Mouse (Mus musculus): ENCODE measurements around the gene Fgfr2. TPM values are rescaled to one million over a fixed set of nuclear protein-coding genes. Genes with fewer than 3 reads are reported as not detected.

Fgfr2 gene
- polyA plus RNA-seq, 1 experiment from 2014 or later, result 123 TPM

DNA sequence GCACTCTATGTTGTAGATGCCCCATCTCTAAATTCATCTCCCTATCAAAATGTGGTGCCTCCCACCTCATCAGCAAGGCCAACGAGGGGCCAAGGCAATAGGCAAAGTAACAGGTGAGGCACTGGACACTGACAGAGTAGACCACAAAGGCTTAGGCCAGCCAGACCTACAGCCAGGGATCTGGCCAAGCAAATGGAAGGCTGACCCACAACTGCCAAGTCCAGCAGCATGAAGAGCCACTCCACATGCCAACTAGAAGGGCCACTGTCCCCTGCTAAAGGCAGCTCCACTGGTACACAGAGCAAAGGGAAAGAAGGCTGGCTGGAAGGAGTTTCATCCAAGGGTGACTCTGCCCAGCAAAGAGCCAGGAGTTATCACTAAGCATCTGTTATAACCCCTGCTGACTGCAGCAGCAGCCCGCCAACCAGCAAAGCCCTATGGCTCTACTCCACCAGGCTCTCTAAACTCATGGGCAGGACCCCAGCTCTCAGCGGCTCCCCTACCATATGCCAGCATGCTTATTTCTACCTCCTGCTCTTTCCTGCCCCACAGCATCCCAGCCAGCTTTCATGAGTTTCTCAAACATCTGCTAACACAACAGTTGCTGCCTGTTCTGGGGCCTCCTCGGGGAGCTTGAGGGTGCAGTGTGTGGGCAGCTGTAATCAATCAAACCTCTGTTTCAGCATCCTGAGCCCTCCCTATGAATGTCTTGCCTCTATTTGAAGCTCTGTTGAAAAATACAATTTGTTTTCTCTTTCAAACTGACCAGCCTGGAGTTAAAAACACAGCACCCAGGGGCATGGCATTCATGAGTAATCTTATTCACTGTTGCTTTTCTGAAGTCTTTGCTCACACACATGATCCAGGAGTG is 369.4 kb downstream of the Fgfr2 start:
- no peaks in the 10 kb centered on the region for H3K9me3 ChIP-seq
- H3K27me3 ChIP-seq, result no peaks in the 10 kb centered on the region
- WGBS, result 33% methylated on average over 4 of the region's 4 CpGs
- no peak overlapping the region for H3K4me3 ChIP-seq
- H3K9ac ChIP-seq, result no peak overlapping the region
- H3K27ac ChIP-seq, result peak overlapping the region; percentile 88
- peaks cover 45% of the 10 kb centered on the region for H3K36me3 ChIP-seq
- ATAC-seq (ENCODE audit: low FRiP score, low read depth), result peak; percentile 76
- peaks cover 53% of the 10 kb centered on the region for H3K4me1 ChIP-seq
- peak overlapping the region; percentile 12; the same call in 1 of the 2 replicates for H3K4me2 ChIP-seq (replicated peaks)

DNA sequence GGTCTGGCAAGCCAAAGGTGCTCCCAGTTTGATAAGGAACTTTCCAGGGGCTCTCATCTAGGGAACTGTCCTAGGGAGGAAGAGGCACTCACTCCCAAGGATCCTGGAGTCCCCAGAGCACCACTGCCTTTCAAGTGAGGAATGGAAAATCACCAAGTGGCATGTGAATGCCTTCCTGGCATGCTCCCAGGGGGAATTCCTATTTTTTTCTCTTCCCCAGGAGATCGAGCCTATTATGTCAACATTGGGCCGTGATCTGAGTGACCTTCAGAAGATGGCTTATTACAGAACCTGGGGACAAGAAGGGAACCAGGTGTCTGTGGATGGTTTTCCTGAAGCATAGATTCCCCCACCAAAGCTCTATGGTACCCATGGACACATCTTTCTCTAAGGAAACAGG is 371.4 kb downstream of the Fgfr2 start:
- Histone ChIP-seq H3K9ac (no peak overlapping the region), H3K27ac (no peak overlapping the region), H3K36me3 (peaks cover 33% of the 10 kb centered on the region), H3K4me1 (peaks cover 53% of the 10 kb centered on the region), H3K4me3 (no peak overlapping the region), H3K27me3 (no peaks in the 10 kb centered on the region), H3K9me3 (no peaks in the 10 kb centered on the region), H3K4me2 (replicated peaks) (no peak overlapping the region)
- no peak for ATAC-seq (ENCODE audit: low FRiP score, low read depth)
- WGBS, result 78% methylated on average over 2 of the region's 2 CpGs

DNA sequence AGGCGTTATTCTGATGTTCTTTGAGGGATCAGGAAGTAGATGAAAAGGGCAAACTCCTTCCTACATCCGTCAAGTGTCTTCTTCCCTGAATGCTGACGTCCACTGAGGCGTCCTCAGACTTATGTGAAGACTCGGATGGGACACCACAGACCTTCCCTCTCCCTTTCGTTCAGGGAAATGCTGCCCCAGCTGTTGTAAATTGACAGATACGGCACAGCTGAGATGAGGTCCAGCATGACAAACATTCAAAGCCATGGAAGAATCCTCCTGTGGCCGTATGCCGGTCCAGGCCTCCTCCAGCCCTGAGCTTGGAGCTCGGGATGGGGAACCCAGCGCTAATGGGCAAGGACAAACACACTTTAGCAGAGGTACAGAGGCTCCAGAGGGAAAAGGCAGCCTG is 373.6 kb downstream of the Fgfr2 start:
- 92% methylated on average over 11 of the region's 11 CpGs for WGBS
- H3K36me3 ChIP-seq, result peaks cover 25% of the 10 kb centered on the region
- no peak overlapping the region for H3K9ac ChIP-seq
- peaks cover 32% of the 10 kb centered on the region for H3K4me1 ChIP-seq
- H3K27ac ChIP-seq, result no peak overlapping the region
- H3K4me2 ChIP-seq (replicated peaks), result no peak overlapping the region
- ATAC-seq (ENCODE audit: low FRiP score, low read depth), result no peak
- no peaks in the 10 kb centered on the region for H3K27me3 ChIP-seq
- no peaks in the 10 kb centered on the region for H3K9me3 ChIP-seq
- no peak overlapping the region for H3K4me3 ChIP-seq

DNA sequence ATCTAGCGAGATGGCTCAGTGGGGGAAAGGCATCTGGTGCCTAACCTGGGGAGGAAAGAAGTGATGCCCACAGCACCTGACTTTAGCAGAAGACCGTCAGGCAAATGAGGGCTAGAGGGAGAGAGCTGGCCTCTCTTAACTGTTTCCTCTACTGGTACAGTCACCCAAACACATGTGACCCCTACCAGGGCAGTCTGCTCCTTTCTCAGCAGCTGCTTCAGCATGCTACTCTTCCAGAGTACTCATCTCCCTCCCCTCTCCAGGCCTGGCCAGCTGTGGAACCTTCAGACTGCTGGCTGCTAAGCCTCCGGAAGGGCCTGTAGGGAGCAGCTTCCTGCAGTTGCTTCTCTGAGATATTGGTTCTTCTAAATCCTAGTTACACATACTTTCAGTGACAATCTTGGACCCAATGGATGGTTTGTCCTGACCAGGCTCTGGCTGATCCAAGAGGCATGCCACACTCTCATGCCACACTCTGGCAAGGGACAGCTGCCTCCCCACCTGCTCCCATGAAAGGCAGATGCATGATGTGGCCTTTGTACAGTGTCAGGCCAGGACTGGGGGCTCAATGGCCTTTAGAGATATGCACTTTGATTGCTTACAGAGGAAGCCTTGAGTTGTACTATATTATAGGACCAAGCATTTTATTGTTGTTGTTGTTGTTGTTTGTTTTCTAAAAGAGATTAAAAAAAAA is 374.9 kb downstream of the Fgfr2 start:
- no peak overlapping the region for H3K4me3 ChIP-seq
- H3K27me3 ChIP-seq, result no peaks in the 10 kb centered on the region
- no peak overlapping the region for H3K9ac ChIP-seq
- H3K4me1 ChIP-seq, result peaks cover 21% of the 10 kb centered on the region
- WGBS, result 78% methylated on average over 3 of the region's 3 CpGs
- H3K27ac ChIP-seq, result no peak overlapping the region
- H3K4me2 ChIP-seq (replicated peaks), result no peak overlapping the region
- H3K9me3 ChIP-seq, result no peaks in the 10 kb centered on the region
- ATAC-seq (ENCODE audit: low FRiP score, low read depth), result peak; percentile 61
- H3K36me3 ChIP-seq, result peaks cover 23% of the 10 kb centered on the region

DNA sequence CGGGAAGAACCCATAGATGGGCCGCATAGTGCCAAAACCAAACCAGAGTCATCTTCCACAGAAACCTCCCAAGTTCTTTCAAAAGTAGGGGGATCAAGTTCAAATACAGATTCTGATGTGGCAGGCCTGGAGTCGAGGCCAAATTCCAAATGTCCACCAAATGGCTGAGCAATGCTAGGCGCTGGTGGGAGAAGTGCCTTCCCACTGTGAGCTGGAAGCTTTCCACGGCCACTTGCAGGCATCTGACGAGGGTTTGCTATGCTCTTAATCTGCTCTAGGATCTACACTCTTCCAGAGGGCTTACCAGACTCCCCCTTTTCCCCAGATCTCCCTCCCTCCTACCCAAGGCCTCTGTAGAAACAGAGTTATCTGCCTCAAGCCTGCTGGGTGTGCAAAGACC is 376.1 kb downstream of the Fgfr2 start:
- Histone ChIP-seq H3K9ac (no peak overlapping the region), H3K9me3 (no peaks in the 10 kb centered on the region), H3K27me3 (no peaks in the 10 kb centered on the region), H3K36me3 (peaks cover 22% of the 10 kb centered on the region), H3K4me1 (peaks cover 26% of the 10 kb centered on the region), H3K4me2 (replicated peaks) (no peak overlapping the region), H3K4me3 (no peak overlapping the region), H3K27ac (no peak overlapping the region; the same call in 1 of the 2 replicates)
- WGBS, result 72% methylated on average over 6 of the region's 6 CpGs
- ATAC-seq (ENCODE audit: low FRiP score, low read depth), result no peak

DNA sequence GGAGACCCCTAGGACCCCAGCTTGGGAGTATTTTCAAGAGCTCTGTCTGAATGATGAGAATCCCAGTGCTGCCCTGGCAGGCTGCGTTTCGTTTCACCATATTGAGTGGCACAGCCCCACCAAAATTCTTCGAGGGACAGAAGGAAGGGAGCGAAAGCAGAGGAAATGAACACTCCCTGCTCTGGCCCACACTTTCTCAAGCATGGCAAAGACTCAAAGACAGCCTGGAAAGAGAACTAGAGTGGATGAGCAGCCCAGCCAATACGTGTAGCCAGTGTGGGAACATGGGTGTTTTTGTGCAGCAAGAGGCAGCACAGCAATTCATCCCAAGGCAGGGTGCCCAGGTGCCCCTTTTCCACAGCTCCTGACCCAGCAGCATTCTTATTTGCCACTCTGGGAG is 380.2 kb downstream of the Fgfr2 start:
- H3K27me3 ChIP-seq, result no peaks in the 10 kb centered on the region
- no peaks in the 10 kb centered on the region for H3K9me3 ChIP-seq
- peaks cover 15% of the 10 kb centered on the region for H3K36me3 ChIP-seq
- H3K4me2 ChIP-seq (replicated peaks), result no peak overlapping the region
- H3K27ac ChIP-seq, result peak overlapping the region; percentile 44; the same call in 1 of the 2 replicates
- no peak overlapping the region for H3K9ac ChIP-seq
- no peak for ATAC-seq (ENCODE audit: low FRiP score, low read depth)
- 74% methylated on average over 5 of the region's 5 CpGs for WGBS
- no peak overlapping the region for H3K4me3 ChIP-seq
- H3K4me1 ChIP-seq, result peaks cover 22% of the 10 kb centered on the region

DNA sequence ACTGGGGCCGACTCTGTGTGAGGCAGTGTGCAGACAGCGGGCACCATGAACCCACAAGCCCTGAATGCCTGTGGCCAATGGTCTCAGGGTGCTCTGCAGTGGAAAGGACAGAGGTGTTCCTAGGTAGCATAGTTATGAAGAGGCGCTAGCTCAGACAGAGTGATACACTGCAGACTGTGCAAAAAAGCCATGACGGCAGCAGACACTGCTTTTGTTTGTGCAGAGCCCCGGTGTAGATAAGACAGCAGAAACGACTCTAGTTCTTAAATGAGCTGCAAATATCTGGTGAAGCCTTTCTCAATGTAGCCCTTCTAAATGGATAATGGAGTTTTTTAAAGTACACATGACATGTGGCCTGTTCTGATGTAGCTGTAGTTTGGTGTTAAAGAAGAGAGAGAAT is 383.3 kb downstream of the Fgfr2 start:
- ATAC-seq (ENCODE audit: low FRiP score, low read depth), result no peak
- H3K27ac ChIP-seq, result no peak overlapping the region
- peaks cover 32% of the 10 kb centered on the region for H3K4me1 ChIP-seq
- H3K4me2 ChIP-seq (replicated peaks), result no peak overlapping the region
- no peaks in the 10 kb centered on the region for H3K9me3 ChIP-seq
- H3K4me3 ChIP-seq, result no peak overlapping the region
- no peak overlapping the region for H3K9ac ChIP-seq
- no peaks in the 10 kb centered on the region for H3K27me3 ChIP-seq
- 88% methylated on average over 6 of the region's 6 CpGs for WGBS
- H3K36me3 ChIP-seq, result peaks cover 21% of the 10 kb centered on the region; the same call in 1 of the 2 replicates

DNA sequence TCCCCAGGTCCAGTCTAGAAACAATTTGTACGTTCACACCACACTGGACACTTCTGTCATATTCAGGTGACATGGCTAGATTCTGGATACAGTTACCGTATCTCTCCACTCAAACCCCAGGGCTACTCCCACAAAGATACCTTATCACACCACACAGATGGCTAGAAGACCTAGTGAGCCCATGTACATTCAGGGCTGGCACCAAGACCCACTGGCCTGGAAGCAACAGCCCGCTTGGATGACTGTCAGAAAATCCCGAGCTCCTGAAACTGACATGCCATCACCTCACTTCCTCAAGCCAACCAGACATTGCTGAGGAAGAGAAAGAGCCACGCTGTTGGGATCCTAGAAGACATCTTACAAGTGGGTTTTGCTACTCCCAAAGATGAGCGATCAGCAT is 384.3 kb downstream of the Fgfr2 start:
- Histone ChIP-seq H3K9me3 (no peaks in the 10 kb centered on the region), H3K36me3 (peaks cover 28% of the 10 kb centered on the region), H3K27ac (no peak overlapping the region), H3K9ac (no peak overlapping the region), H3K4me3 (no peak overlapping the region), H3K4me1 (peaks cover 33% of the 10 kb centered on the region), H3K4me2 (replicated peaks) (no peak overlapping the region), H3K27me3 (no peaks in the 10 kb centered on the region)
- 94% methylated on average over 6 of the region's 6 CpGs for WGBS
- ATAC-seq (ENCODE audit: low FRiP score, low read depth), result no peak

DNA sequence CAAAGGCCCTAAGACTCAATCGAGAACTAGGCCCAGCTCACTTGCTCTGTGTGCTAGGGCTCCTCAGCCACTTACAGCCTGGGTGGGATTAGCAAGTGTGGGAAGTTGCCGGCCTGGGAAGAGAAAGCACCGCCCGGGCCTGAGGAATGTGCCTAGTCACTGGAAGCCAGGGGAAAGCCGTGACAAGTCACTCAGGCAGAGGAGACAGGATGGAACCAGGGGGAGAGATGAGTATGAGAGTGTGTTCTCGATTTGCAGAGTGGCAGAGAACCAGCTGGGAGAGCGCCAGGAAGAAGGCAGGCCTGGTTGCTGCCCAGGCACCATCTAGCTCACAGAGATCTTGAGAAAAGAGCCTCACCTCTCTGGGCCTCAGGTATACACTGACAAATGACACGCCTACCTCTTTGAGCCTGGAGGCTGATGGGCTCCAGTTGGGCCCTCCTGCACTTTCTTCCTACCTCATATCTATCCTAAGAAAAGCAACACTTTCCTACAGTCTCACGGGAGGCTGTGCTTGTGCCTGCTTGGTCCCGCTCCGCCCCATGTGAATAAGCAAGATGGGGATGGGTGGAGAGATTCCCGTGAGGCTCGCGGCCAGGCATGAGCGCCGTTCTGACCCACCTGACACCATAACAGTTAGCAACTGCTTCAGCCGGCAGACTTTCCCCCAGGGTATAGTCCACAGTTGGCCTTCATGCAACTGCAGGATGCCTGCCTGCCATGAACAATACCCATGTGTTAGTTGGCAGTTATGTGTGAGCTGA is 386.9 kb downstream of the Fgfr2 start:
- H3K36me3 ChIP-seq, result peaks cover 25% of the 10 kb centered on the region
- H3K9ac ChIP-seq, result no peak overlapping the region
- WGBS, result 58% methylated on average over 17 of the region's 17 CpGs
- H3K4me3 ChIP-seq, result no peak overlapping the region
- no peaks in the 10 kb centered on the region for H3K27me3 ChIP-seq
- H3K9me3 ChIP-seq, result no peaks in the 10 kb centered on the region
- ATAC-seq (ENCODE audit: low FRiP score, low read depth), result peak; percentile 38; the same call in 1 of the 2 replicates
- no peak overlapping the region for H3K4me2 ChIP-seq (replicated peaks)
- peaks cover 31% of the 10 kb centered on the region for H3K4me1 ChIP-seq
- peak overlapping the region; percentile 7 for H3K27ac ChIP-seq

DNA sequence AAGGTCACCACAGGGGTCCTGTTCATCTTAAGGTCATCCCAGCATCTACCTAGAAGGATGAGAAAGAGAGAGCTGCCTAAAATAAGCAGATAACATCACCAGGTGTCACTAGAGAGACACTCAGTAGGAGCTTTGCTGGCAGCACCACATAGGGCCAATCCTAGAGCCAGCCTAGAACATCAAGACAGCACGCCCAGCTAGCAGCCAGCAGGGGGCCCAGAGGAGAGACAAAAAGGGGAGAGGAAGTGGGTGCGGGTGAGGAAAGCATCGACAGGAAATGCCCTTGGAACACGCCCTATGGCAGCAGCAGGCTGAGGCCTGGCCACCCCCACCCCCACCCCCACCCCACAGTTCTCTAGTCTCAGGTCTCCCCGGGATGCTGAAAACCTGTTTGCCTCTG is 388.0 kb downstream of the Fgfr2 start:
- WGBS, result 36% methylated on average over 5 of the region's 5 CpGs
- Histone ChIP-seq H3K27me3 (no peaks in the 10 kb centered on the region), H3K27ac (no peak overlapping the region), H3K4me2 (replicated peaks) (no peak overlapping the region), H3K9me3 (no peaks in the 10 kb centered on the region), H3K4me1 (peaks cover 31% of the 10 kb centered on the region), H3K4me3 (no peak overlapping the region), H3K9ac (no peak overlapping the region), H3K36me3 (peaks cover 20% of the 10 kb centered on the region)
- no peak; the same call in 1 of the 2 replicates for ATAC-seq (ENCODE audit: low FRiP score, low read depth)

DNA sequence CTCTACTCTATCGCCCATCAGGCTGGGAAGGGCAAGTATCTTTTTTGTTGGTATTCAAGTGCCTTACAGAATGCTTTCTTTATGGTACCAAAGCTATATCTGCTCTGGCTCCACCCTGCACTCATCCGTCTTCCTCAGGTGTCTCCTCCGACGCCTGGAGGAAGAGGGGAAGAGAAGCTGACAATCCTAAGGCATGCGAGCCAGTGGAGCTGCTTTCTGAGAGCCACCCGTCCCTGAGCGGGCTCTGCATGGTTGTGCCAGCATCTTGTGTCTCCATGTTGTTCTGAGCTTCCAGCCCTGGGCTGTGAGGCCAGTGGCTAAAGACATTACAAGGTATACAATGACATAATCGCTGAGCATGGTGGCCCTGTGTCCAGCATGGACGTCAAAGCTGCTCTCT is 388.9 kb downstream of the Fgfr2 start:
- peaks cover 33% of the 10 kb centered on the region for H3K4me1 ChIP-seq
- ATAC-seq (ENCODE audit: low FRiP score, low read depth), result no peak
- 86% methylated on average over 9 of the region's 9 CpGs for whole genome bisulfite sequencing

DNA sequence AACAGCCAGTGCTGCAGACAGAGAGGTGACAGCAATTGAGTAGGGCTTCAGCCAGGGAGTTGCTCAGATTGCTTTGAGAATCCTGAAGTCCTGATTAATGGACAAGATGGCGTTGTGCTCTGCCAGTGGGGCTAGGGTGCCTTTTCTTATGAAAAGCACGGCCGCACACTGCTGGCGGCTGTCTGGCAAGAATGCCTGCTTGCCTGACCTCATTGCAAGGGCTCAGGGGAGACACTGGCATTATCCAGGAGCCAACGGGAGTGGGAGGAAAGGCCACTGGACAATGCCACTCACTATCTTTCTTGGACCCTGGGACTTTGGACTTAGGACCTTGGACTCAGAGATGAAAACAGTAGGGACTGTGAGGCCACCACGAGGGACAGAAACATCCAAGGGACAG is 389.6 kb downstream of the Fgfr2 start:
- Histone ChIP-seq H3K4me3 (no peak overlapping the region), H3K36me3 (peaks cover 22% of the 10 kb centered on the region), H3K9ac (no peak overlapping the region), H3K27me3 (no peaks in the 10 kb centered on the region), H3K4me1 (peaks cover 33% of the 10 kb centered on the region), H3K9me3 (no peaks in the 10 kb centered on the region), H3K27ac (no peak overlapping the region), H3K4me2 (replicated peaks) (no peak overlapping the region)
- WGBS, result 84% methylated on average over 6 of the region's 6 CpGs
- ATAC-seq (ENCODE audit: low FRiP score, low read depth), result no peak

More for the DNA sequence above, 388.9 kb downstream of the Fgfr2 start:
- Histone ChIP-seq H3K27me3 (no peaks in the 10 kb centered on the region), H3K27ac (no peak overlapping the region), H3K9me3 (no peaks in the 10 kb centered on the region), H3K4me3 (no peak overlapping the region), H3K4me2 (replicated peaks) (no peak overlapping the region), H3K36me3 (peaks cover 17% of the 10 kb centered on the region), H3K9ac (no peak overlapping the region)
